Mouse (Mus musculus): Measurements from ENCODE around the gene Nptn. TPM values are rescaled to one million over a fixed set of nuclear protein-coding genes. Genes with fewer than 3 reads are reported as not detected.

Gene Nptn
- total RNA-seq (2021), result 100 to 1,000 TPM; 103 to 128 TPM
- long read RNA-seq, experiment 1, transcript Nptn-207 (8 exons, 841 nt), result minor isoform, 9 of 79 reads
- long read RNA-seq, experiment 1, transcript Nptn-201 (8 exons, 2,024 nt), result major isoform, 56 of 79 reads
- long read RNA-seq, experiment 1, partial matches to known transcripts, result 7 of 79 reads
- long read RNA-seq, experiment 1, other reads (novel, unspliced or antisense), result 7 of 79 reads
- long read RNA-seq, experiment 2, transcript Nptn-207 (8 exons, 841 nt), result minor isoform, 10 of 89 reads
- long read RNA-seq, experiment 2, transcript Nptn-201 (8 exons, 2,024 nt), result major isoform, 69 of 89 reads
- long read RNA-seq, experiment 2, partial matches to known transcripts, result 4 of 89 reads
- long read RNA-seq, experiment 2, other reads (novel, unspliced or antisense), result 6 of 89 reads

DNA sequence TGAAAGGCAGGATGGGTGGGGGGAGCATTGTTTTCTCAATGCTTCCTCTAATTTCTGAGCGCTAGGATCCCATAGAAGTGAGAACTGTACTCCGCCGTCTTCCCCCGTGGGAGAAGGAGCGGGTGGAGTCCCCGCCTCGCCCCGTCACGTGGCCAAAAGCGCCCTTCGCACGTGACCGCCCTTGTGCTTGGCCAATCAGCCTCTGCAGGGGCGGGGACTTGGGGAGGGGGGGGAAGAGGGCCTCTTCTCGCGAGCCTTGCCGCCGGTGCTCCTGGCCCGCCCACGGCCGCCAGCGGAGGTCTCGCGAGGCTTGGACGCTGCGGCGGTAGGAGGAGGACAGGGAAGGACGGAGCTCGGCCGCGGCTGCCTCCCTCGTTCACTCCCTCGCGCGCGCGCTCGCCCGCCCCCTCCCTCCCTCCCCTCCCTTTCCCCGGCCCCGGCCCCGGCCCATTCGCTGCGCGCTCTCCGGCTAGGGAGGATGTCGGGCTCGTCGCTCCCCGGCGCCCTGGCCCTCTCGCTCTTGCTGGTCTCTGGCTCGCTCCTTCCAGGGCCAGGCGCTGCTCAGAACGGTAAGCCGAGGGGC is at the start of gene Nptn:
Nptn (plus strand) TSS at position 283 of the 583 bp plus-strand sequence.
- peak; percentile 97 for DNase-seq (ENCODE audit: low spot score in 2 of 2)

DNA sequence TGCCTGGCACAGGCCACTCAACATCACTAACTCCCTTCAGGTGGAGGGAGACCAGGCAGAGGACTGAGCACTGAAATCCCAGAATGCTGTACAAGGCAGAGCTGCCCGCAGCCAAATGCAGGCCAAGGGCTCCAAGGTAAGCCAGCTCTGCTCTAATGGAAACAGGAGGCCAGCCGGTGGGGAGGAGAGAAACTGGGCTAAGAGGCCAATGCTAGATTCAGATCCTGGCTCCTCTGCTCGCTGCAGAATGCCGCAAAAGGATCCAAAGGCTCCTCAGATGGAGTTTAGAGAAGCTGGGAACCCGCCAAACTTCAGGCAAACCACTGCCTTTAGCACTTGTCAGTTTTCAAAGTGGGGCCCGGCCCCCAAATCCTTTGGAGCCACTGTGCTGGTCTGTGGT is 48.7 kb upstream of the Nptn start:
- no peak for DNase-seq (ENCODE audit: low spot score in 2 of 2)

DNA sequence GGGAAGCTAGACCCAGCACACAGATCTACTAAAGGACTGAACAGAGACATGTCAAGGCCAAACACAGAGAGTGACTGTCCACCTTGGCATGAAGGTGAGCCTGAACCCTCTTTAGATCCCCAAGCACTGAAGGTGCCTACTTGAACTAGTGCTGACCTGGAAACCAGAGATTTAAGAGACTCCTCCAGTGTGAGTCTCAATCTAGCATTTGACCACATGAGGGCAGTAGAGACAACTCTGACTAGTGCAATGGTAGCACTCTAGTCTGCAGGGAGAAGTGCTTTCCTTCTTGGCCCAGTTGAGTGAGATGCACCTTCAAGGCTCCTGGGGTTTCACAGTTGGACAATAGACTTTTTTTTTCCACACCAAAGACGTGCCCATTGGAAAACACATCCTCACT is 47.3 kb upstream of the Nptn start:
- DNase-seq (ENCODE audit: low spot score in 2 of 2), result peak in 1 of 2 experiments; percentile 47

DNA sequence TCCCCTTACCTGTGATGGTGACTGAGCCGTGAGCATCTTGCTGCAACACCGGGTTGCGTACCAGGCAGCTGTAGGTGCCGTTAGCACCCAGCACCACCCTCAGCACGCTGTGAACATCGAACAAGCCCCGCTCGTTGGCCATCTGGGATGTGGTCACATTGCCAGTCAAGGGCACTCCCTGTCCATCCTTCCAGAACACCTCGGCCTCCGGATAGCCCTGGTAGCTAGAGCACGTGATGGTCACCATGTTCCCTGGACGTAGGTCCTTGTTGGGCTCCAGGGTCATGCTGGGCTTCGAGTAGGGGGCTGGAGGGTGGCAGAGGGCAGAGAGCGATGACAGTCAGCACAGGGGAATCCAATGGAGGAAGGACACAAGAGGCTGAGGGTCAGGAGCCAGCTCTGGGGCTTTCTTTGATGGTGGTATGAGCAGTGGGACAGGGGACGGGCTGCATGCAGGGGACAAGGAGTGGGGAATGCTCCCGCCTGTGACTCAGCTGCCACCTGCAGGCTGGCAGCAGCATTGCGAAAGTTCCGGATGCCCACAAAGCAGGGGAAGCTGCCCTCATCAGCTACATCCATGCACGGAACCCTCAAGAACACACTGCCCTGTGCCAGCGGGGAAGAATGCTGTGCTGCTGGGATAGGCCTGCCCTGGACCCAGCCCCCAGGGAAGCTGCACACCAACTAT is 46.4 kb upstream of the Nptn start:
- no peak for DNase-seq (ENCODE audit: low spot score in 2 of 2)

DNA sequence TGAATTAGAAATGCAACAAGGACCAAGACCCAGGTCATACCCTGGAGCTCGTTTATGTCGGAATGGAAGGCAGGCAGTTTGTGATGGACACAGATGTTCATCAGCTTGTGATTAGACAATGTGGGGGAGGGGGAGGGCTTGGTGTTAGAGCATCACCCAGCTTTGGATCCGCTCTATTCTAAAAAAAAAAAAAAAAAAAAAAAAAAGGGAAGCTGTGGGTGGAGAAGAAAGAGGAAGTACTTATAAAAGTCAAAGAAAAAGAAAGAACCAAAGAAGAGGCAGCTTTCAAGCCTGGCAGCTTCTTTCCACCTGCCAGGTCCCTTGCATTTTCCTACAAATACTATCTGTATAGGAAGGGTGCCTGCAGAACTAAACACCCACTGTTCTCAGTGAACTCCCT is 44.3 kb upstream of the Nptn start:
- no peak for DNase-seq (ENCODE audit: low spot score in 2 of 2)

DNA sequence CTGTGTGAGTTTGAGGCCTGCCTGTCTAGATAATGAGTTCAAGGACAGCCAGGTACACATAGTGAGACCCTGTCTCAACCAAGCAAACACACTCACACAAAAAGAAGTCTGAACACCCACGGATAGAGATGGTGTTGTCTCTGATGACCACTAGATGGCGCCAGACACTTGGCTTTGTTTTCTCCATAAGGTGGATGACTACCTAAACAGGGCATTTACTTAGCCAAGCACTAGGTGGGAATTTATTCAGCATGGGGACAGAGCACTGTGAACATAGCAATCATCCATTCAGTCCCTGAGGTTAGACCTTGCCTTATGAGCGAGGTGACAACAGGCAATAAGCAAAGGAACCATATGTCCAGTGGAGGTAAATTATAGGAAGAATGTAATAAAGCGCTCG is 42.2 kb upstream of the Nptn start:
- DNase-seq (ENCODE audit: low spot score in 2 of 2), result peak in 1 of 2 experiments; percentile 47

DNA sequence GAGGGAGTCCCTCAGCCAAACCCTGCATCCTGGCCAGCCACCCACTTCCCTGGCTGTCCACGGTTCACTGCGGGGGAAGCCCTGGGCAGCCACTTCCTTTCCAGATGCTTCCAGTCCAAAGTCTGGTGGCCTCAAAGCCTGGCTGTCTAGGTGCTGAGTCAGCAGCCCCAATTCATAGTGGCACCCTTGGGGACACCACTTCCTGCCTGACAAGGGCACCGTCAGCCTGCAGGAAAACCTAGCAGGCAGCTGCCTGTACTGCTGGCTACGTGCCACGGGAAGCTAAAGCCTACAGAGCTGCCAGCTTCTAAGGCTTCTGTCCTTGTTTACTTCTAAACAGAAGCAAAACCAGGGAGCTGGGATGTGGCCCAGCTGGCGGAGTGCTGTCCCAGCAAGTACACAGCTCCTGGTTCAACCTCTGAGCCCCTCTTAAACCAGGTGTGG is 40.1 kb upstream of the Nptn start:
- DNase-seq (ENCODE audit: low spot score in 2 of 2), result peak; percentile 68 to 86

DNA sequence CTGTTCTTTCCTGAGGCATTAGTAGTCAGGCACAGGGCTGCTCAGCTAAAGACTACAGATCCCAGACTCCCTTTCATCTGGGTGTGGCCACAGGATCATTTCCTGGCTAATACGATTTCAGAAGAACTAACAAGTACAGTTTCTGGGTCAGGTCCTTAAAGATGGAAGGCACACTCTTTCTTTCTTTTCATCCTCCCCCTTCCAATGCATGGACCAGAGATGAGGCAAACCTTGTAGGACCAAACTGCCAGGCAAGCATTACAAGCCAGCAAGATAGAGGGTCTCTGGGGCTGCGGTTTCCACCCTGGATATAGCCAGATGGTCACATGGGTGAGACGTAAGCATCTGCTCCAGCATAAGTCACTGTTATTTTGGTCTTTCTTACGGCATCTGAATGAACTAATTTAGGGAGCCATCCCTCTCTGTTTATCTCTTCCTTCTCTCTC is 37.1 kb upstream of the Nptn start:
- no peak for DNase-seq (ENCODE audit: low spot score in 2 of 2)

DNA sequence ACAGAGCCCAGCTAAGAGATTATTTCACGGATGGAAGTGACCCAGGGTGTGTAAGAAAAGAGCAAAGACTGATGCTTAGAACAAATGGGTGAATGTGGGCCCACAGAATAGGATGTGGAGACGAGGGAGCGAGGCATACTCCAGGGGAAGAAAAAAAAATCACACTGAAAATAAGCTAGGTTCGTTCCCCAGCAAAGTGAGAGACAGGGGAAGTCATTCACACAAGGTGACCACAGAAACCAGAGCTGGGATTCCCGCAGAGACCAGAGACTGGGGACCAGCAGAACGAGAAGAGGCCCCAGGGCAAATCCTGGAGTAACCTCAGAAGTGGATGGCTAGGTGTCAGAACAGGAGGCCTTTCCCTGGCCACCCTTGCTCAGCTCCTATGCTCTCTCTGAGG is 36.6 kb upstream of the Nptn start:
- no peak for DNase-seq (ENCODE audit: low spot score in 2 of 2)

DNA sequence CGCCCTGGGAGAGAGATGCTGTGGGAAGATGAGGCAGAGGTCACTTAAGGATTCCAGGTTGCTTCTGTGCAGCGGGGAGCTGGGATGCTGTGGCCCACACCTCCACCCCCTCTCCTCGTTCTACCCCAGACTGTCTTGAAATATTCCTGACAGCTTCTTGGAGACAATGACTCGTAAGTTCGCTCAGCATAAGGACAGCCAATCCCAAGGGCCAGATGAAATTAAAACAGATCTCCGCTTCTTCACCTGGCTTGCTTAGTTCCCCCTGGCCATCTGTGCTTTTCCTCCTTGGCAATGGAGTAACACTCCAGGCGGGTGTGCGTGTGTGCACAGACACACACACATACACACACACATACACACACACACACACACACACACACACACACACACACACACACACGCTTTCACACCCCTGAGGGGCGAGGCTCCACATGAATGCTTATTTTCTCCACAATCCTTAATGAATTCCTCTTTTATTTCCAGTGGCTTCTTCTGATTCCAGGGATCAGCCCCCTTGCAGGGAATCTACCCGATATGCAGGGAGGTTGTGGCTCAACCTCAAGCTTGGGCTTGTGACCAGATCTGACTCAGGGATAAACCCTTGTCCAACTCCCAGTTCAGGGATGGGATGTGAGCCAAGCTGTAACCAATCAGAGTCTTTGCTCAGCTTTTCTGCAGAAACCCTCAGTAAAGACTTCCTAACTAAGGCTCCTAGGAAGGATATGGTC is 35.2 kb upstream of the Nptn start:
- peak in 1 of 2 experiments; percentile 78 for DNase-seq (ENCODE audit: low spot score in 2 of 2)

DNA sequence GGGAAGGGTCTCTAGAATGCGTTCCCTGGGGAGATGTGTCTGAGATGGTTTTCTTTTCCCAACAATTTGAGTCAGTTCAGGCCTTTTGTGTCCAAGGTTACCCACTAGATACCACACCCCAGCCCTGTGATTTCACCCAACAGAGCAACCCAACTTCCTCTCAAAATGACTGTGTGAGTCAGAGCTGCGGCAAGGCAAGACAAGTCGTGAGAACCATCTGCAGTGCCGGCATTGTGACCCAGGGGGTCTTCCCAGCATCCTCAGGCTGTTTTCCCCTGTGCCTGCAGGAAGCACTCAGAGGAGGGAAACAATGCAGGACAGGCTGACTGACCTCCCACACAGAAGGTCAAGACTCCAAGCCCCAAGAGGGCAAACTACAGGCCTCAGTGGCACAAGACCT is 33.1 kb upstream of the Nptn start:
- DNase-seq (ENCODE audit: low spot score in 2 of 2), result no peak

DNA sequence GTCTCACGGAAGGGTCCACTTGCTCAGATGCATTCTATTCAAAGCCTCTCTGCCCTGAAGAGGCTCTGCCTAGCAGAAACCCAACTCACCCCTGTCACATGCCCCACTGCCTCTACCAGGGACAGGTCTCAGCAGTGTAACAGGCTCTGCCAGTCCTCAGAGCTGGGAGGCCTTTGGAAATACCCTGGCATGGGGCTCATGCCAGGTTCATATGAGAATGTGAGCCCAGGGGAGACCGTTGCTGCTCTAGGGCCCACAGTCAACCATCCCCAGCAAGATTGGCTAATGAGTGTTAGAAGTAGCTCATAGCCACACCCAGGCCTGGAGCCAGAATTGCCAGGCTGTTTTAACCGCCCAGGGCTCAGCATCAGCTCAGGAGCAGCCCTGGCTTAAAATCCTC is 32.3 kb upstream of the Nptn start:
- DNase-seq (ENCODE audit: low spot score in 2 of 2), result no peak

DNA sequence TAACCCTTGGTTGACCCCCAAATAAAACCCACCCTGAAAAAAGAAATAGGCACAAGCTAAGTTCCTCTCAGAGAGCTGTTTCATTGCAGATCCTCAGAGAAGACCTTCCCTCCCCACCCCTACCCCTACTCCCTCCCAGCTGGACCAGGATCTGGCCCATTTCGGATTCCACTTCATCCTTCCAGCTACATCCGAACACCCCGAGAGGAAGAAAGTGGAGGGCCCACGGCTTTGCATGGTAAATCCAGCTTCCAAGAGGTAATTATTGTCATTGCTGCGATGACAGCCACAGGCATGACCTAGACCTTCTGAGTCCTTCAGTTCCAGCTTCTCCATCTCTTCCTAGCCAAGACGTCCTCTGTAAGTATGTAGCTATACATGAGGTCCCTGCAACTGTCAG is 31.1 kb upstream of the Nptn start:
- no peak for DNase-seq (ENCODE audit: low spot score in 2 of 2)

DNA sequence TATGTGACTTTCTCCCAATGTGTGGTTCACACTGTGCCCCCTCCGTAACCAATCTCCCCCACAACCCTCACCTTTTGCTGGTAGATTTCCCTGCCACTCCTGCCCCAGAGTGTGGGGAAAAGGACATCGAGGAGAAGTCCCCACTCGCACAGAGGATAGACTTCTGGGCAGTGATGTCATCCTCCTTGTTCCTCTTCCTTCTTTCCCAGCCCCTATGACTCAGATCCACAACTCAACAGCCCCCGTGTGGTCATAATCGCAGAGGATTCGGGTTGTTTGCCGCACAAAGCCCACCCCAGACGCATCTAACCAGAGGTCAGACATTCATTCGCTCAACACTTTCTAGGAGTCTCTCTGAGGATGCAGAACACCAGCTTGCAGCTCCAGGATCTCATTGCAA is 30.0 kb upstream of the Nptn start:
- DNase-seq (ENCODE audit: low spot score in 2 of 2), result no peak

DNA sequence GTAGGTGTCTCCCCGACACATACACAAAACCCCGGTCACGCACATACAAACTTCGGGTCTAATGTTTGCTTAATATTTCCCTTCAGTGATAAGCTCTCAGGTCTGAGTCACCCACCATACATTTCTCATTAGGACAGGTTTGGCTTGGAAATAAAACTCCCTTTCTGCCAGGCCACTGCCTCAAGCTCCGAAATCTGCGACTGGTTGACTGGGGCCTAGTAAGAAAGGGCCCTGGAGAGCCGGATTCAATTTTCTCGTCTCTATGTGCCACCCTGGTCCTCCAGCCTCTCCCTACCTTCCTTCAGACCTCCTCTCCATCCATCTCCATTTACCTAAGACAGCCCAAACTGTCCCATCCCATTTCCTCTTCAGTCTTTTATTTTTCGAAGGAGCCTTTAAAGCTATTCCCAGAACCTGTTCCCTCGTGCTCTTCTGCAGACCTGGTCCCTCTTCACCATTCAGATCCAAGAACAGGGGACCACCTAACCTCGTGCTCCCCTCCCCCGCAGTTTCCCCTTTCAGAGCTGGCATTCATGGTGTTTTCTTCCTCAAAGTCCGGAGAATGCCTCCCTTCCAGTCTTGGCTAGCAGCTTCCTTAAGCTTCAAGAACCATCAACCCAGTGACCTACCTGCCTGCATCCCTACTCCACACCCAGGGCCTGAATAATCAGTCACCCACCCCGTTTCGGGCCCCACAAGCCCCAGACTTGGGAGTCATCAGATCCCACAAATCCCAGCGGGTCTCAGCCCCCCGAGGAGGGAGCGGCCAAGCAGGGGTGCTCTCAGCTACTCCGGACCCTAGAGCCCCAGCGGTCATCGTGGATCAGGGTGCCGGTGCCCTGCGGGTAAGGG is 27.8 kb upstream of the Nptn start:
- no peak for DNase-seq (ENCODE audit: low spot score in 2 of 2)

DNA sequence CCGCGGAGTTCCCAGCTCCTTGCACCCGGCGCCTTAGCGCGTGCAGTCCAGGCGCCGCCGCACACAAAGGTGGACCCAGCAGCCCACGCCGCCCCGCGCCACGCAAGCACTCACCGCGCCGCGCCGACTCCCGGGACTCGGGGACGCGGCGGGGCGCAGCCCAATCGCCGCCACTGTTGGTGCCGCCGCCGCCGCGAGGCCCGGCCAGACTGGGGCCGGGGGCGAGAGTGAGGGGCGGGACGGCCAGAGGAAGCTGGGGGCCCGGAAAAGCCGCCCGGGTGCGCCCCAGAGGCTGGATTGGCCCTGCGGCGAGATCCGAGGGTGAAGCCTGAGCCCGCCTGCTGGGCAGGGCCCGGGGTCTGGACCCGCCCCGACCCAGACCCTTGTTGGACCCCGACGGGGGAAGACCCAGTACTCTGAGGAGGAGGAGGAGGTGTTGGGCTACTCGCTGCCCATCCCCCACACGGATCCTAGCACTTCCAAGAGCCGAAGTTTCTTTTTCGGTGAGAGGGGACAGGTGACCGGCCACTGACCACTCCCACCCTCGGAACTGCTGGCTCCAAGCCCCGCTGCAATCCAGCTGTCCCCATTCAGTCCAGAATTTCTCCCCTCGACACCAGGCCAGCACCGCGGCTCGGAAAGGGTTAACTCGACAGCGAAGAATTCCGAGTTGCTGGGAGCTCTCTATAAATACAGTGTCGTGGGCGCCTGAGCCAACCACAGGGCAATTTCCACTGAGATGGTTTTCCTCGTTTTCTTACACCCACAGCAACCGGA is 26.9 kb upstream of the Nptn start, which contains the start of gene Cd276:
Cd276 (minus strand) TSS at position 530 of the 777 bp plus-strand sequence.
- peak; percentile 62 to 79 for DNase-seq (ENCODE audit: low spot score in 2 of 2)

DNA sequence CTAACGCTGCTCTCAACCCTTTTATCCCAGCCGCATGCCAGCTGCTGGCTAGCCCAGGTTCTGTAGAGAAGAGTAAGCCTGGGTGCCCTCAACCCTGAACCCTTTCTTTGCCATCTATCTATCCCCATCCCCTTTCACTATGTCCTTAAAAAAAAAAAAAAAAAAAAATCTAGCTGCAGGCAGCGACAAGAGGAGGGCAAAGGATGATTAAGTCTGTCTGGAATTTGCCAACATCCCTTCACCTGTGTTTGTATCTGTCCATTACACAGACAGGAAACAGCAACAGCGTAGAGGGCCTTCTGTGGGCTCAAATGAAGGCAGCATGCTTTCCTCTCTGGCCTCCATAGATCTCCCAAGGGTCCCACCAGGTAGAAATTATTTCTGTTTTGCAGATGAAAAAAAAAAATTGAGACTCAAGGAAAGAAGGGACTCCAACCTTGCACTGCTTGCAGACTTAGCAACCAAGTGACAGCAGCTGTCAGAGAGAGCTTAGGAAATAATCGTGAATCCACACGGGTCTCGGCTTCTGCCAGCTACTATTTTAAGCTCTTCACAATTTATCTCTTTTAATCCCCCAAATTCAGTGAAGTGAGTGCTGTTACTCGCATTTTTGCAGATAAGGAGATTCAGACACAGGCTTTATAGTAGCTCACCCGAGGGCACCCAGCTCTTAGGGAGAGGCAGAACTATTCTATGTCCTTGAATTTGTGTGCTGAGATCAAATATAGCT is 26.2 kb upstream of the Nptn start:
- DNase-seq (ENCODE audit: low spot score in 2 of 2), result no peak

DNA sequence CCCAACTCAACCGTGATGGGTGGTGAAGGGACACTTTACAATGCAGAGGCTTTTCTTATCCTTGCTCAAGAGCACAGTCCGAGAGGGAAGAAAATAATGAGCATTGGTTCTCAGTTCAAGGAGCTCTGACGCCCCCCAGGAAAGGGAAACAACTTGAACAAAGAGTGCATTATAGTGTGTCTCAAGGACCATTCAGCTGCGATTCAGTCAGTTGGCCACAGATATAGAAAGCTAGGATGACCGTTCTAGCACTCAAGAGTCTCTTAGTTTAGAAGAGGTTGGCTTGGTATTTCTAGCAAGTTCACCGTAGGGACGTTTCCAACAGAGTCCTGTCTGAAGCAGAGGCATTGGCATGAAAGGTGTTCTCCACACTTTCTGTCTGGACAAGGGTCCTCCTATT is 25.4 kb upstream of the Nptn start:
- DNase-seq (ENCODE audit: low spot score in 2 of 2), result no peak
